Mouse (Mus musculus): ENCODE measurements around the gene Asb1.

The Asb1 gene

DNA sequence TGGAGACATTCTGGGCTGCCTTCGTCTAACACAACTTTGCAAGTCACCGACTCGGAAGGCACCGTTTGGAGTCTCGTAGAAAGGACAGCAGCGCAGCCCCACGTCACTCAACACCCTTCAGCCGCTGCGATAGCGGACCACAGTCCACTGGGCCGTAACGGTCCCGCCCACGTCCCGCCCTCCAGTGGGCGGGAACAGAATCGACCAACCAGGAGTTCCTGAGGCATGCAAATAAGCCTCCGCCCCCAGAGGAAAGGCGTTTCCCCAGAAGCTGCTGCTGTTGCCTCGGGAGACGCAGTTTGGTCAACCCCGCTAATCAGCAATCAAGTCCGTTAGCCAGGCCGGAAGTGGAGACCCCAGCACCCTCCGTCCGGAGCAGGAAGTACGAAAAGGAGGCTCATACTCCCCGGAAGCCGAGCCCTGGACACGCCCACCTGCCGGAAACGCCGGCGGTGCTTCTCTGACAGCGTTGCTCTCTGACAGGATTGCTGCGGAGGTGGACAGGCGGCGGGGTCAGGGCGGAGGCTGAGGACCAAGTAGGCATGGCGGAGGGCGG, at the start of gene Asb1:
Asb1 (plus strand) TSS at position 274 of the 556 bp plus-strand sequence.
- peak; percentile 92 for DNase-seq

- no peak for DNase-seq
Observed at GRCm38 (mm10) chr1:91492740-91493139, 47.6 kb upstream of the Asb1 start.

GRCm38 (mm10) chr1:91493938-91494337, 46.4 kb upstream of the Asb1 start:
- peak in 1 of 2 experiments; percentile 26 for DNase-seq

GRCm38 (mm10) chr1:91494457-91495140, 45.7 kb upstream of the Asb1 start, which contains the start of gene Traf3ip1:
TSS of gene Traf3ip1 (plus strand) at chr1:91494647.
- peak; percentile 96 to 97 for DNase-seq

- DNase-seq = no peak
Observed at GRCm38 (mm10) chr1:91495321-91495720, 45.0 kb upstream of the Asb1 start.

GRCm38 (mm10) chr1:91498579-91498978, 41.8 kb upstream of the Asb1 start:
- no peak for DNase-seq

- no peak for DNase-seq
Observed at GRCm38 (mm10) chr1:91504615-91505014, 35.7 kb upstream of the Asb1 start.

DNA sequence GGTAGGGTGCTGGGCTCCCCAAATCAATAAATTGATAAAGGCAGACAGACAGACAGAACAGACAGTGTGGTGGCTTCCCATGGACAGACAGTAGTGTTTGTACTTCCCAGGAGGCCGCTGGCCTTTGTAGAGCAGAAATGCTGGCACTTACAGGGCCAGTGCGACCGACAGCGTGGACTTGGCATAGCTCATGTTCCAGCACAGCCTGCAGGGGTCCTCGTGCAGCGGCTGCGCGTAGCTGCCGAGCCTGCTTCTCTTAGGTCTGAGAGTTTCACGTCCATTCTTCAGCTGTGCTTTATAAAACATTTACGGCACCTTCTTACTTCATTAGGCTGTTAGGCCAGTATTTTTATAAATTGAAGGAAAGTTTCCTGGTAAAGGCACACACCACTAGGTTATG, 25.4 kb upstream of the Asb1 start:
- DNase-seq = peak; percentile 29 to 31

DNA sequence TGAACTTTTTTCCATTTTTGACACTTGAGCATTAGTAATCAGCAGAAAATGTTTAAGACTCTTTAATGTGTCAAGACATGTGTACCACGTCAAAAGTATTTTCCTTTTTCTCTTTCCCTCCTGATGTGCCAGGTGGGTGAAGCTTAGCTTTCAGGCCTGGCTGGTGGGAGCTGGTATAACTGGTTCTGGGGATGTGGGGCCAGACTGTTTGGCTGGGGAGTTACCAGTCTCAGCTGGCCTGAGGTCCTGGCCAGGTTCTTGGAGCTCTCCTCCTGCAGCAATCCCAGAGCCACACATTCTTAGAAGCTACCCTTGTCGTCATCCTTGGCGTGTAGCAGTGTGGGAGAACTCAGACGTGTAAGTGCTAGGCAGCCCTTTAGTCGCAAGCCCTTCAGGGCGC, 24.7 kb upstream of the Asb1 start:
- no peak for DNase-seq

DNA sequence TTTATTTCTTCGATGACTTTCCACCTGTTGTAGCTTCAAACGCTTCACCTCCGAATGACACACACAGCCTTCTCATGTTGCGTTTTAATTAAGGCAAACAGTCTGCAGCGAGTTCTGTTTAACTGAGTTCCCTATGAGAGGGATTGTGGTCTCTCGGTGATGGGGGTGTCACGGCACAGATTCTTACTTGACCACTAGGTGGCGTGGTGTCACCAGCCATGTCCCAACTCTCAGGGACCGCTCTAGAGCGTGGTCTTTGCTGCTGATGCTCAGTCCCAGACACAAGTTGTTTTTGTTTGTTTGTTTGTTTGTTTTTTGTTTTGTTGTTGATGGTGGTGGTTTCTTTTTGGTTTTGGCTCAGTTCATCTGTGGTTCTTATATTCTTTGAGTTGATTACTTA, 16.6 kb upstream of the Asb1 start:
- DNase-seq = peak; percentile 76 to 79

DNA sequence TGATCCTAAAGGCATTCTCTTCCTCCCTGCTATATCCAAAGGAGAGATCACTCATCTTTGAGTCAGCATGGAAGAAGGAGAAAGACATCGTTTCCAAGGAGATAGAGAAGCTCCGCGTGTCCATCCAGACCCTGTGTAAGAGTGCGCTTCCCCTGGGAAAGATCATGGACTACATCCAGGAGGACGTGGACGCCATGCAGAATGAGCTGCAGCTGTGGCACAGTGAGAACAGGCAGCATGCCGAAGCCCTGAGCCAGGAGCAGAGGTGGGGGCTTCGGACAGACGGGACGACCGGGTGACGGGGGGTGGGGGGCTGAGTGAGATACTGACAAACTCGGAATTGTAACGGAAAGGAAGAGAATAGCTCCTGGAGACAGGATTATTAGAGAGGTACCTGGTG, 14.5 kb upstream of the Asb1 start:
- peak; percentile 39 to 43 for DNase-seq

DNA sequence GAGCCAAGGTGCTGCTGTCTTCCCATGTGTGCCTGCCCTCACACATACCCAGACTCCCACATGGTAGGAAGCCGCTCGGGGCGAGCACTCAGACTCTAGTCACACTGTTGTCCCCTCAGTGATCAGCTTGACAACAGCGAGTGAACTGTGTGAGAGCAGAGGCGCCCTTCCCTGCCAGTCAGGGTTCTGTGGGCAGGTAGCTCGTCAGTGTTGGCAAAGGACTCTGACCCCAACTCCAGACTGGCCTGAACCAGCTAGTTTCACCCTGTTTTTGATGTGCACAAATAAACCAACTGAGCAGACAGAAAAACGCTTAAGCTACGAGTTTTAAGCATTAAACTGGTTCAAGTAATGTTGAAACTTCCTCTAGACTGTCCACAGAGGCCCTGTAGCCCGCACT, 10.2 kb upstream of the Asb1 start:
- DNase-seq = no peak

DNA sequence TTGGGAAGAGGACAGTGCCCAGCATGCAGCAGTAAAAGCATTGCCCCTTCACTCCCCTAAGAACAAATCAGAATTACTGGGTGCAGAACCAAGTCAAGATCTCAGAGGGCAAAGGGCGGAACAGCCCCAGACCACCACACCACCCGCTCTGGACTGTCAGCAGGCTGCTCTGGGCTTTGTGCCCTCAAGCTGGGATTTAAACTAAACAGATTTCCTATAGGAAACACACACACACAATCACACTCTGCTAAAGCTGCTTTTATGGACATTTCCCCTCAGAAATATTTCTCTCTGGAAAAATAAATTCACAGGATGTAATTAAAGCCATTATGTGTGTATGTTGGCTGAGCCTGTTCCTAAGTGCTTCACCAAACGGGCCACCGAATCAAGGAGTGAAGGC, 8.1 kb upstream of the Asb1 start:
- DNase-seq = no peak

DNA sequence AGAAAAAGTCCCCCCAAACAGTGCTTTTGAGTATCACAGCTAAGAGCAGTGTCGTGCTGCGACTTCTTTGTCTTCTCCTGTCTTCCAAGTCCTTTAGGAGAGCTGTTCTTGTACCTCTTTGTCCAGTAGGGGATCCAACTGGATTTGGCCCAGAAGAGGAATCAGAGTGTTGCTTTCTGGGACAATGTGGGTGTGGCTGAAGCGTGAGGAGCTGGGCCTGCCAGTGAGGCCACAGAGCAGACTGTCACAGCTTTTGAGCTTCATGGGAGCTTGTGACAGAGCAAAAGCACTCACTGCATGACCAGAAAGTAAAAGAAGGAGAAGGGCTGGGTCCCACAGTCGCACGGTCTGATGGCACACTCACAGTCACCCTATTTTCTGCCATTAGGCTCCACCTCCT, 7.5 kb upstream of the Asb1 start:
- DNase-seq = no peak

DNA sequence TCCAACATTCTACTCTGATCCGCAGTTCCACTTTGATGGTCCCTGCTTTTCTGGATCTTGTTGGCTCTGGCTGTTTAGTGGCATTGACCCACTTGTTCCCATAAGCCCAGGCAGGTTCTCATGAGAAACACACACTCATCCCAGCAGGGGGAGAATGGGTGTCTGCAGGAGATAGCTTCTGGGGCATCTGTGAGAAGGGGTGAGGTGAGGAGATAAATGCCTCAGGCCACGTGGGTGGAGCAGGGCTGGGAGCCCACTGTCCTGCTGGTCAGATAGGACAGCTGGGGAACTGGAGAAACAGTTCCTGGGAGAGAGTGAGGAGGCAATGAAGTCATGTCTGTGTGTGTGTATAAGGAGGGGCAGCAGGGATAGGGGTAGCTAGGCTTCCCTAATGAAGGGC, 6.9 kb upstream of the Asb1 start:
- DNase-seq = no peak

GRCm38 (mm10) chr1:91533961-91534723, 6.2 kb upstream of the Asb1 start:
- DNase-seq = peak in 1 of 2 experiments; percentile 27

- no peak for DNase-seq
Observed at GRCm38 (mm10) chr1:91537786-91538569, 2.4 kb upstream of the Asb1 start.

DNA sequence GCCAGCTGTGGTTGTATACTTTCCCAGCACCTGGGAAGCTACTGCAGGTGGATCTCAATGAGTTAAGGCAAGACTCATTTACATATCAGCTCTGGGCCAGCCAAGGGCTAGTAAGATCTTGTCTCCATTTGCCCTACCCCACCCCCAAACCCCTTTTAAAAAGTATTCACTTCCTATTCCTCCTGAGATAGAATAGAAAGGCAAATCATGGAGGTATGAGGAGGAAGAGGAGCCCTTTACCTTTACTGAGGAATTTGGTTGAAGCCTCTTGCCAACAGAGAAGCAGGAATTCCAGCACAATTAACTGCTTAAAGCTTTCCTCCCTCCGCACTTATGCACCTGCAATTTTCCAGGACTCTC, 1.8 kb upstream of the Asb1 start:
- no peak for DNase-seq

GRCm38 (mm10) chr1:91539246-91539645, 1.1 kb upstream of the Asb1 start:
- no peak for DNase-seq

DNA sequence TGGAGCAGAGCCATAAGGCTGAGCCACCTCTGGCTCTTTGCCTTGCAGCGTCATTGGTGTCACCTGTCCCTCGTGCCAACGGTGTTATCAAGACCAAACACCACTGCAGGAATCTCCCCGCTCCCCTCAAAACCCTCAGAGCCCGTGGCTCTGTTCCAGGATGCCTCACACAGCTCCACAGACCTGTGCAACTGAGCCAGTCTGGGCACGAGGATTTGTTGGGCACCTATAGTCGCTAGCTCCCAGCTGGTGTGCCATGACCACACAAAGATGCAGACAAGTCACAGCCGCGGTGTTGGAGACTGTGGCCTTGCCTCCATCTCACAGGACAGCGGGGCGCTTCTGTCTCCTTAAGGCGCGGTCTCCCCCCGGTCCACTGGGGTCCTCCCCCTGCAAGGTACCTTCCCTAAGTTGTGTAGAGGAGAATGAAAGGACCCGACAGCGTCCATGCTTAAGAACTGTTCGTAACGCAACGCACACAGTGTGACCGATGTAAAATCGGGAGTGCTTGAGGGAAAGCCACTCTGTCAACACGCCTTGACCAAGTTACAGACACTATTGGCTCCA, 557 bp upstream of the Asb1 start:
- DNase-seq = peak; percentile 56 to 64

- DNase-seq = no peak
Observed at GRCm38 (mm10) chr1:91541042-91541592, 773 bp downstream of the Asb1 start.

- no peak for DNase-seq
Observed at GRCm38 (mm10) chr1:91543974-91544373, 3.6 kb downstream of the Asb1 start.

DNA sequence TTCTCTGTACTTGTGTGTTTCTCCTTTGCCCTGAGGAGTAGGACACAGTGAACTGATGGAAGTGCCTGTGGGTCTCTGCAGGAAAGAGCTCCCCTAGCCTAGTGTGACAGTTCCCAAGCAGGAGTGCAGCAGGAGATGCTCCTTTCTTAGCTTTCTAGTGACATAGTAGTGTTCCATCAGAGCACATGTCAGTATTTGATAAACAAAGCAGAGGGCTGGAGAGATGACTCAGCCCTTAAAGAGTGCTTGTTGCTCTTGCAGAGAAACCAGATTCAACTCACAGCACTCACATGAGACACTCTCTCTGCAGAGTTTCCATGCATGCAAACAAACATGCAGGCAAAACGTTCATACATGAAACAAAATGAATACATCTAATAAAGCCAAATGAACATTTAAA, 4.9 kb downstream of the Asb1 start:
- no peak for DNase-seq

Measured in cerebellum, postnatal 14 days (tissue).